Mouse (Mus musculus) midbrain, embryonic 12.5 days (tissue): ENCODE data around the gene Wdr81. TPM values are rescaled to one million over a fixed set of nuclear protein-coding genes. Genes with fewer than 3 reads are reported as not detected.

ENCODE experiments used
- ATAC-seq: fragments of 200-750 bp; cut with Nextera tagmentation; 2 replicates; pipeline ENCODE4 v1.8.0; 2017; ENCODE audit warnings: low read depth, moderate TSS enrichment, moderate library complexity; ENCODE audit not compliant: low FRiP score
- H3K27ac ChIP-seq: fragments of 300-500 bp; sonication (generic); replicated peaks from 2 replicates; pipeline ENCODE4 v1.5.1; 2016; ENCODE audit warnings: mild to moderate bottlenecking
- H3K27me3 ChIP-seq: fragments of 300-500 bp; sonication (generic); 2 replicates; pipeline ENCODE4 v1.6.1; 2016; ENCODE audit warnings: mild to moderate bottlenecking
- H3K36me3 ChIP-seq: fragments of 300-500 bp; sonication (generic); 2 replicates; pipeline ENCODE4 v1.6.1; 2016
- H3K4me1 ChIP-seq: fragments of 300-500 bp; sonication (generic); 2 replicates; pipeline ENCODE4 v1.6.1; 2016
- H3K4me2 ChIP-seq: fragments of 300-500 bp; sonication (generic); replicated peaks from 2 replicates; pipeline ENCODE4 v1.6.1; 2016; ENCODE audit warnings: mild to moderate bottlenecking, moderate library complexity
- H3K4me3 ChIP-seq: fragments of 300-500 bp; sonication (generic); 2 replicates; pipeline ENCODE4 v1.5.1; 2016; ENCODE audit warnings: mild to moderate bottlenecking
- H3K9ac ChIP-seq: fragments of 300-500 bp; sonication (generic); replicated peaks from 2 replicates; pipeline ENCODE4 v1.6.1; 2016; ENCODE audit warnings: mild to moderate bottlenecking, moderate library complexity
- H3K9me3 ChIP-seq: fragments of 300-500 bp; sonication (generic); 2 replicates; pipeline ENCODE4 v1.6.1; 2016; ENCODE audit warnings: mild to moderate bottlenecking
- WGBS: fragments of 180-500 bp; shearing (Covaris S2); methylation state at CpG from one replicate; pipeline ENCODE4 v1.1.7; 2016; 5-methylcytosine and 5-hydroxymethylcytosine counted together
- polyA plus RNA-seq: library from polyadenylated mRNA; unstranded; fragments of >200 nt; fragmentation: Nextera tagmentation; extraction: Ambion mirVana; gene quantifications from 2 replicates; pipeline ENCODE4 v1.2.1, GENCODE M21; 2016

Wdr81 gene
- polyA plus RNA-seq, 1 experiment from 2014 or later: 8.6 TPM

- 94% methylated on average over 9 of the region's 9 CpGs for WGBS
- Histone ChIP-seq H3K9me3 (no peaks in the 10 kb centered on the region), H3K27ac (no peak overlapping the region), H3K27me3 (no peaks in the 10 kb centered on the region), H3K4me2 (no peak overlapping the region), H3K4me1 (peaks cover 11% of the 10 kb centered on the region), H3K4me3 (no peak overlapping the region), H3K36me3 (no peaks in the 10 kb centered on the region), H3K9ac (no peak overlapping the region)
- no peak for ATAC-seq
Measured at GRCm38 (mm10) chr11:75424033-75424432, 30.5 kb downstream of the Wdr81 start.

GRCm38 (mm10) chr11:75423091-75423490, 31.4 kb downstream of the Wdr81 start:
- no peaks in the 10 kb centered on the region for H3K9me3 ChIP-seq
- H3K27me3 ChIP-seq: no peaks in the 10 kb centered on the region
- no peak for ATAC-seq
- no peak overlapping the region for H3K4me2 ChIP-seq
- H3K36me3 ChIP-seq: no peaks in the 10 kb centered on the region
- H3K4me3 ChIP-seq: no peak overlapping the region
- no peak overlapping the region for H3K9ac ChIP-seq
- 91% methylated on average over 3 of the region's 3 CpGs for WGBS
- no peak overlapping the region for H3K27ac ChIP-seq
- H3K4me1 ChIP-seq: peaks cover 11% of the 10 kb centered on the region

GRCm38 (mm10) chr11:75422013-75422792, 32.3 kb downstream of the Wdr81 start, which contains the start of gene Serpinf1:
Serpinf1 (minus strand) TSS chr11:75422701.
- Histone ChIP-seq H3K9ac (no peak within 1 kb of the TSS), H3K36me3 (no peaks in the 10 kb centered on the region), H3K4me3 (no peak within 1 kb of the TSS), H3K4me1 (peaks cover 11% of the 10 kb centered on the region), H3K27ac (no peak within 1 kb of the TSS), H3K4me2 (0 out of 2 replicates have a peak within 1 kb of the TSS, but pooled peaks have one; percentile 1), H3K9me3 (no peaks in the 10 kb centered on the region), H3K27me3 (no peaks in the 10 kb centered on the region)
- no peak for ATAC-seq
- WGBS: 55% methylated on average over 10 of the region's 10 CpGs

- no peak for ATAC-seq
- Histone ChIP-seq H3K9ac (no peak overlapping the region), H3K36me3 (no peaks in the 10 kb centered on the region), H3K27me3 (no peaks in the 10 kb centered on the region), H3K4me1 (peaks cover 11% of the 10 kb centered on the region), H3K4me2 (0 out of 2 replicates have a peak overlapping the region, but pooled peaks have one; percentile 1), H3K9me3 (no peaks in the 10 kb centered on the region), H3K27ac (no peak overlapping the region), H3K4me3 (no peak overlapping the region)
- 47% methylated on average over 6 of the region's 6 CpGs for WGBS
Measured at GRCm38 (mm10) chr11:75421375-75422012, 33.0 kb downstream of the Wdr81 start.

GRCm38 (mm10) chr11:75420810-75421374, 33.6 kb downstream of the Wdr81 start:
- peaks cover 11% of the 10 kb centered on the region for H3K4me1 ChIP-seq
- no peak overlapping the region for H3K4me3 ChIP-seq
- H3K4me2 ChIP-seq: no peak overlapping the region
- no peaks in the 10 kb centered on the region for H3K27me3 ChIP-seq
- WGBS: 69% methylated on average over 5 of the region's 5 CpGs
- H3K27ac ChIP-seq: no peak overlapping the region
- no peaks in the 10 kb centered on the region for H3K36me3 ChIP-seq
- no peak overlapping the region for H3K9ac ChIP-seq
- H3K9me3 ChIP-seq: no peaks in the 10 kb centered on the region
- no peak for ATAC-seq

- Histone ChIP-seq H3K27ac (no peak overlapping the region), H3K4me2 (no peak overlapping the region), H3K4me1 (peaks cover 11% of the 10 kb centered on the region), H3K4me3 (no peak overlapping the region), H3K27me3 (no peaks in the 10 kb centered on the region), H3K9me3 (no peaks in the 10 kb centered on the region), H3K36me3 (no peaks in the 10 kb centered on the region), H3K9ac (no peak overlapping the region)
- 87% methylated on average over 7 of the region's 7 CpGs for WGBS
- ATAC-seq: no peak
Measured at GRCm38 (mm10) chr11:75420037-75420436, 34.5 kb downstream of the Wdr81 start.

GRCm38 (mm10) chr11:75415994-75416393, 38.5 kb downstream of the Wdr81 start:
- Histone ChIP-seq H3K27ac (no peak overlapping the region), H3K27me3 (no peaks in the 10 kb centered on the region), H3K4me1 (no peaks in the 10 kb centered on the region), H3K9me3 (no peaks in the 10 kb centered on the region), H3K36me3 (no peaks in the 10 kb centered on the region), H3K9ac (no peak overlapping the region), H3K4me2 (no peak overlapping the region), H3K4me3 (no peak overlapping the region)
- 88% methylated on average over 13 of the region's 13 CpGs for WGBS
- ATAC-seq: no peak

- H3K27ac ChIP-seq: no peak overlapping the region
- H3K9me3 ChIP-seq: no peaks in the 10 kb centered on the region
- no peak overlapping the region for H3K4me2 ChIP-seq
- H3K36me3 ChIP-seq: no peaks in the 10 kb centered on the region
- H3K27me3 ChIP-seq: no peaks in the 10 kb centered on the region
- H3K4me1 ChIP-seq: no peaks in the 10 kb centered on the region
- no peak for ATAC-seq
- H3K9ac ChIP-seq: no peak overlapping the region
- WGBS: 61% methylated on average over 7 of the region's 7 CpGs
- H3K4me3 ChIP-seq: no peak overlapping the region
Measured at GRCm38 (mm10) chr11:75415096-75415495, 39.4 kb downstream of the Wdr81 start.

GRCm38 (mm10) chr11:75410591-75410990, 43.9 kb downstream of the Wdr81 start:
- no peaks in the 10 kb centered on the region for H3K36me3 ChIP-seq
- H3K27ac ChIP-seq: no peak overlapping the region
- ATAC-seq: no peak
- H3K4me2 ChIP-seq: no peak overlapping the region
- no peaks in the 10 kb centered on the region for H3K27me3 ChIP-seq
- H3K9ac ChIP-seq: no peak overlapping the region
- H3K4me3 ChIP-seq: no peak overlapping the region
- H3K4me1 ChIP-seq: no peaks in the 10 kb centered on the region
- H3K9me3 ChIP-seq: no peaks in the 10 kb centered on the region
- 90% methylated on average over 7 of the region's 7 CpGs for WGBS

- WGBS: 80% methylated on average over 17 of the region's 17 CpGs
- no peaks in the 10 kb centered on the region for H3K36me3 ChIP-seq
Measured at GRCm38 (mm10) chr11:75409679-75410575, 44.6 kb downstream of the Wdr81 start.

GRCm38 (mm10) chr11:75406865-75407264, 47.7 kb downstream of the Wdr81 start:
- H3K9me3 ChIP-seq: no peaks in the 10 kb centered on the region
- H3K27ac ChIP-seq: no peak overlapping the region
- no peaks in the 10 kb centered on the region for H3K27me3 ChIP-seq
- no peak overlapping the region for H3K9ac ChIP-seq
- no peak overlapping the region for H3K4me3 ChIP-seq
- ATAC-seq: no peak
- H3K4me1 ChIP-seq: no peaks in the 10 kb centered on the region
- 33% methylated on average over 3 of the region's 3 CpGs for WGBS
- H3K36me3 ChIP-seq: no peaks in the 10 kb centered on the region
- no peak overlapping the region for H3K4me2 ChIP-seq

More at GRCm38 (mm10) chr11:75409679-75410575, 44.6 kb downstream of the Wdr81 start:
- ATAC-seq: no peak
- no peaks in the 10 kb centered on the region for H3K9me3 ChIP-seq
- H3K4me1 ChIP-seq: no peaks in the 10 kb centered on the region
- no peak overlapping the region for H3K4me2 ChIP-seq
- no peaks in the 10 kb centered on the region for H3K27me3 ChIP-seq
- no peak overlapping the region for H3K27ac ChIP-seq
- no peak overlapping the region for H3K4me3 ChIP-seq
- H3K9ac ChIP-seq: no peak overlapping the region
